Mouse (Mus musculus): ENCODE measurements around the gene Trabd2b. TPM values are rescaled to one million over a fixed set of nuclear protein-coding genes. Genes with fewer than 3 reads are reported as not detected.

Gene Trabd2b
- polyA plus RNA-seq (2012; rRNA removed): 0.78 and 0.80 TPM in 2 replicates

DNA sequence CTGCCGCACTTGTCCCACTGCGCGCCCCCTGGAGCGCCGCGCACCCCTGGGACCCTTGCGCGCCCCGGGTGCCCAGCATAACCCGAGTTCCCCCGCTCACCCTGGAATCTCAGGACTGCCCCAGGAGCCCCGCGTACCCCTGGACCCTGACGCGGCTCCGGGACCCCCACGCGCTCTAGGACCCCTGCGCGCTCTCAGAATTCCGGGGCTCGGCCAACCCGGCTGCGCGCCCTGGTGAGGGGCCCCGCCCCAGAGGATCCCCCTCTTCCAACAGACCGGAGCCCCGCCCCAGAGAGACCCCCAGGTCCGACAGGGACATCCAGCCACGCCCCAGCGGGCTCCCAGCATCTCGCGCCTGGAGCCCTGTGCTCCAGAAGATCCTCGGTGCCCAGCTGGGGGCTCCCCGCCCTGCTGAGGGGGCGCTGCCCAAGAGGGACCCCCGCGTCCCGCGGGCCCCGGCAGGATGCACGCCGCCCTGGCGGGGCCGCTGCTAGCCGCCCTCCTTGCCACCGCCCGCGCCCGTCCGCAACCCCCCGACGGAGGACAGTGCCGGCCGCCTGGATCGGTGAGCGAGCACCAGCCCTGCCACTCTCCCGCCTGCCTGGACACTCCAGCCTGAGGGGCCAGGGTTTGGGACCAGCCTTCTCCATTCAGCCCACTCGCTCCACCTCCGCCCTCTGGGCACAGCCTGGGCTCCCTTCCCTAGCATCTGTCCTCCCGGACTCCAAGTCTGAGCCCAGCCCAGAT is at the start of gene Trabd2b:
Gene Trabd2b (plus strand): TSS at position 370 of the 747 bp plus-strand sequence.
- no peak for DNase-seq (ENCODE audit: low read depth, low spot score)
- whole genome bisulfite sequencing: 4% methylated on average over 58 of the region's 61 CpGs

DNA sequence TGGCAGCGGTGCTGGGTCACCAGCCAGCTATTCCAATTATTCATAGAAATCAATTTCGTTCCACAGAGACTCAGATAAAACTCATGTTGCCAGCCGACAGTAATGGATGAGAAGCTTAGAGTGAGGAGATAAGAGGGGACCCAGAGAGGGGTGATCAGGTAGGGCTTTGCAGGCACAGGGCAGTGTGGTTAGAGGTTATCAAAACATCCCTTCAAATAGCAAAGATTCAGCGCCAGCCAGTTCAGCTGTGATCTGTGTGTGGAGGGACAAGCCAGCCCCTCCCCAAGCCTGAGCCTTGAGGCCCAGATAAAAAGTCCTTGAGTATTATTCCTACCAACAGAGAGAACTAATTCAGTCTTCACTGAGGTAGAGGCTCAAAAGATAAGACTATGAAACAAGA is 49.1 kb upstream of the Trabd2b start:
- 73% methylated on average over 4 of the region's 4 CpGs for WGBS
- no peak for DNase-seq (ENCODE audit: low read depth, low spot score)

DNA sequence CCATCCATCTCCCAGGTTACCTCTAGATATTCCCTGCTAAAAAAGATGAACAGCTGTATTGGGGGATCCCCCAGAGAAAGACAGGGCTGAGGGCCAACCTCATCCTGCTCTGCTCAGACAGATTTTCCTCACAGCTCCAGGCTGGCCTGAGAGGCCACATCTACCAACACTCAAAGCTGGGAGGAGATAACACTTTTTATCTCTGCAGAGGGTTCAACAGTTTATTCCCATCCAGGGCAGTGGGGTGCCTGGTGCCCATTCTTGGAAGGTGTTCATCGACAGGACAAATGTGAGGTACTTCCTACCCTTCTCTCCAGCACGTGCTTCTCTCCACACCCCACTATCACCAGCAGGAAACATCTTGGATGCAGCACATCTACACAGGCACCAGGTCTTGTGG is 47.6 kb upstream of the Trabd2b start:
- 76% methylated on average over 2 of the region's 2 CpGs for WGBS
- DNase-seq (ENCODE audit: low read depth, low spot score): no peak

DNA sequence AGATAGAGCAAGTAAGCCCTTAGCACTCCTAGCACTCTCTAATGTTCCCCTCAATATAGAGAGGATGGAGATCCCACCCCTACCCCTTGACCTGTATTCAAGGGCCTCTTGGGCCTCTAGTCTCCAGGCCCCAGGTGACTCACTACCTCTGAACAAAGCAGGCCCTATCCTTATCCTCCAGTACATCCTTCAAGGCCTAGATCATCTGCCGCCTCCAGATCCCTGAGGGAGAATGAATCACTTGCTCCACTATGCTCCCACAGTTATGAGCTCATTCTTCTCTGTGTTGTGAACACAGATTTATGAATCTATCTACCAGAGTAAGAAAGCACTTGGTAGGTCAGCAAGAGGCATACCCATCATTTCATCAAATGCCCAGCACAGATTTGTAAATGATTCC is 46.7 kb upstream of the Trabd2b start:
- no peak for DNase-seq (ENCODE audit: low read depth, low spot score)
- WGBS: 86% methylated on average over 1 of the region's 1 CpGs

DNA sequence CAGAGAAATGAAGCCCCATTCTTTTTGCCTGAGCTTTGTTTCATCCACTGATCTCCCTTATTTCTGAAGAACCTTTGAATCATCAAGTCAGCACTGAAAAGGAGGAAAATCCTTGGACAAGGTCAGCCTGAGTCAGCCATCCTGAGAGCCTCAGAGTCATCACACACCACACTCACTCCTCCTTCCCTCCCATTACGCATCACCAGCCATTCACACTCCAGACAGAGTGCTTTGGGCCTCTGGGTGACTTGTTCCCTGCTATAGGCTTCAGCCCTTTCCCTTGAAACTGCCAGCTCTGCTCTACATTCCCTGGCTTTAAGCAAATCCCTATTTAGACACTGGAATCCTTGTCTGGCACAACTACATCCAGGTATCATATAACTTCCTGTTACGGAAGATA is 45.2 kb upstream of the Trabd2b start:
- DNase-seq (ENCODE audit: low read depth, low spot score): no peak

DNA sequence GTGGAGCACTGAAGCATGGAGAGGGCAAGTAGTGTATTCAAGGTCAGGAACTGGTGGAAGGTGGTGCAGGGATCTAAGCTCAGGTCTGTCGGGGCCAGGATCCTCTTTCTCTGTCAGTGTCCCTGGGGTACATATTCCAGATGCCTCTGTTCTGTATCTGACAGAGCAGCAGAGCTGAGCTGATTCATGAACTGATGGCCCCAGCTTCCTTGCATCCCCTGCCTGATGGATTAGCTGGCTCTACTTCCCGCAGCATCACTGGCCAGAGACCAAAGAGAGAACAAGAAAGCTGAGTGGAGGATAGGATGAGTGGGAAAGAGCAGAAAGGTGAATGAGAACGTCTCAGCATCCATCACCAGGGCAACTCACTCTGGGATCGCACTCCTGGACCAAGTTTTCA is 41.5 kb upstream of the Trabd2b start:
- DNase-seq (ENCODE audit: low read depth, low spot score): no peak
- WGBS: 79% methylated on average over 4 of the region's 4 CpGs

More for the DNA sequence above, 45.2 kb upstream of the Trabd2b start:
- 87% methylated on average over 2 of the region's 2 CpGs for WGBS

DNA sequence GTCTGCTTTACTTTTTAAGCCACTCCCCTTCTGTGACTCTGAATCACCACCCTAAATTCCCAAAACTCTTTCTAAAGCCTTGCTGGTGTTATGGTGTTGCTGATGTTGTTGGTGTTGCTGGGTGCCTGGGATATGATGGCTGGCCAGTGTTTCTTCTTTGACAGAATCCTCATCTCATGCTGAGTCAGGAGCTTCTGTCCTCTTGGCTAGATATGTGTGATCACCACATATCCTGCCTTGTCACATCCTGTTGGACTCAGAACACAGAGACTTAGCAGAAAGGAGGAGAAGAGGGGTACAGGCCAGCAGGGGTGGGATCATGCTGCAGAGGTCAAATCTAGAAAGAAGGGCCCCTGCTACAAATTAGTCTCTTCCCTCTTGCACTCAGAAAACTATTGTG is 40.9 kb upstream of the Trabd2b start:
- no peak for DNase-seq (ENCODE audit: low read depth, low spot score)

DNA sequence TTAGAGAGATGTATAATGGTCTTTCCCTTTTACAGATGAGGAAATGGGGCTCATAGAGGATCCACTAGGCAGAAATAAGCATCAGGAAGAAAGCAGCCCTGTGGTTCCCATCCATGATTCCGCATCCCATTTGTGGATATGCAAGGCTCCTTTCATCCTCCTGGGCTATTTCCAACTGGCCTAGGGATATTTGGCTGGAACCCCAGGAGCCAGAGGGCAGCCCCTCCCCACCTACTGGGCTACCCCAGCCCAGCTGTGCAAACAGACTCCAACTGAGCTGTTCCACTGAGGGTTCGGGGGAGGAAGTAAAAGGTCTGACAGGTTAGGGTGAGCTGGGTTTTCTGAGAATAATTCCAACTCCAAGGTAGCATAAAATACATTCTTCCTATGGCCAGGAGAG is 39.5 kb upstream of the Trabd2b start:
- 40% methylated on average over 2 of the region's 2 CpGs for WGBS

DNA sequence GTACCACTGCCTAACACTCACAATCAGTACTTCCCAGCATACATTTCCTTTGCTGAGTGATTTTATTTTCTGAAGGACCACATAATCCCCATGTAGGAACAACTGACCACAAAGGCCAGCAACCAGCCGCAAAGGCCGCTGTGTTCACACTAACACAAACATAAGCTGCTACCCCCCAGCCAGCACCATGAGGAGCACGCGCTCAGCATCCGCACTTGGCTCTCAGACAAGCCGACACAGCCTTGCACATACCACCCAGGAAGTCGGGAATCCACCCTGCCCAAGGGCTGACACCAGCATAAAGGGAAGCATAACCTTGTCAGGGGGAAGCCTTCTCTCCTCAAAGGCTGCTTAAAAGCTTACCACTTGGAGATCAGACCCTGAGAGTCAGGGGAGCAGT is 38.7 kb upstream of the Trabd2b start:
- 47% methylated on average over 7 of the region's 7 CpGs for WGBS
- DNase-seq (ENCODE audit: low read depth, low spot score): no peak

More for the DNA sequence above, 39.5 kb upstream of the Trabd2b start:
- no peak for DNase-seq (ENCODE audit: low read depth, low spot score)

DNA sequence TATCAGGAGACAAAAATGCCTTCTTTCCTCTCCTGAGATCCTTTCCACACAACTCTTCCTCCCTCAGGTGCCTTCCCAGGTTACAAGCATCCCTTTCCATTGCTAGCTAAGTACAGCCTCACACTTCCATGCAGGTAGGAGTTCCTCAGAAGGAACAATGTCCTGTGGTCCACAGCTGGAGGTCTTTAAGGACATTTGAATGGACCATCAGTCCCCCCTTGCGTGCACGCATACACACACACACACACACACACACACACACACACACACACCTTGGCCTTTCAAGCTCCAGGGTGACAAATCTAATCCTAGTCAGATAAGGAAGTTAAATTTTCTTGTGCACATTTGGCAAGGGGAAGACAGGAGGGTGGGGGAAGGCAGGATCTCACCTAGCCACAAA is 36.9 kb upstream of the Trabd2b start:
- DNase-seq (ENCODE audit: low read depth, low spot score): no peak
- WGBS: 87% methylated on average over 2 of the region's 2 CpGs

DNA sequence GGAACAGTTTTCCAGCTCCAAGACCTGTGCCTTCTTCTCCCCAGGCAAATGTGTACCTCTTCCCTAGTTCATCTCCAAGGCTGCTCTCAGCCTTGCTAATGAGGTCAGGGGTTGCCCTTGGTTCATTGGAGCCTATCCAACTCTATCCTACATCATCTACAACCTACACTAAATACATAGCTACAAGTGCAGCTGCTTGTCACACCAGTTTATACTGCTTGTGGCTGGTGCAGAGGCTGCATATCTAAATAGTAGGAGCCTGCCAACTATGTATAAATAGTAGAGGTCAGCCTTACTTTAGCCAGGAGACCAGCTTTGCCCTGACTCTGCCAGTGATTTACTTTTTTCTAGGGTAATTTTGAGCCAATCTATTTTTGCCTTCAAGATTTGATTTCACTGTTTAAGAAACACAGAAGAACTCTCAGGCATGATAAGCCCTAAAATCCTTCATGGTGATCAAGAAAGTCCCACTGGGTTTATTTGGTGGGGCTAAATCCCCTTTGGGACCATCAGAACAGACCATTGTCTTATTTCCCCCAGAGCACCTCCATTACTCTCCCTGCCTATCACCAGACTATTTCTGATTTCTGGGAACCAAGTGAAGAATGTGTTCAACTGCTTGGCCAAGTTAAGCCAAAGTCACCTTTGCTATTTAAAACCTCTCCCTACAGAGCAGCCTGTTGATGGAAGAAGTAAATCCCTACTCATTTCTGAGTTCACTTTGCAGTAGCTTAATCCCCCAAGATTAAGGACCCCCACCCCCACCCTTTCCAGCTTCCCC is 35.4 kb upstream of the Trabd2b start:
- no peak for DNase-seq (ENCODE audit: low read depth, low spot score)

DNA sequence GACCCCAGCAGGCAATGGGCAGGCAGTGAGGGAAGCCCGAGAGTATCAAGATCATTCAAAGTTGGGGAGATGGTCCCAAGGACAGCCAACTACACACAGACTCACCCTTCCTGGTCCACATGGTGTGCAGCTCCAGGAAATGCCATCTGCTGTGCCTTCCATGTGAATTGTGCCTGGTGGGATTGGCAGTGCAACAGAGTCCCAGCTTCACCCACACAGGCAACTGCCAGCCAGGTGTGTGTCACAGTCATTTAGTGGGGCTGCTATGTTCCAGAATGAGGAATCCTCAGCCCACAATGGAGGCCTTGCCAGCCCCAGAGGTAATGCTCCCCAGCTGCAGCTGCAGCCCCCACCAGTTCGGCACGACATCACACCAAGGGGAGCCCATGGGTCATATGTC is 33.8 kb upstream of the Trabd2b start:
- WGBS: 84% methylated on average over 3 of the region's 3 CpGs

DNA sequence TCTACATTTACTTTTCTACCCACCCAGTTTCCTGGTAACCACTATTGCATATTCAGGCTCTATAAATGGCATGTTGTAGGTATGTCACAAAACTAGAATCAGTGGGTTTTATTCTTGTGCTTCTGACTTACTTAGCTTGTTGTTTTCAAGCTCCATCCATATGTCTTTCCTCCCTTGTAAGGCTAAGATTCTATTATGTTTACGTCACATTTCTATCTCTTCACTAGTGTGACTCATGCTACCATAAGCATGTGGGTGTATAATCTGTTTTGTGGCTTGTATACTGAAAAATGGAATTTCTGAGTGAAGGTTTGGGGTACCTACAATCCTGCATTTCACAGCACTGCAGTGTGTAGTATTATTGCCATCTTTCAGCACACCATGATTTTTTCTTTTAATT is 32.2 kb upstream of the Trabd2b start:
- WGBS: 91% methylated on average over 1 of the region's 1 CpGs

More for the DNA sequence above, 33.8 kb upstream of the Trabd2b start:
- DNase-seq (ENCODE audit: low read depth, low spot score): no peak

DNA sequence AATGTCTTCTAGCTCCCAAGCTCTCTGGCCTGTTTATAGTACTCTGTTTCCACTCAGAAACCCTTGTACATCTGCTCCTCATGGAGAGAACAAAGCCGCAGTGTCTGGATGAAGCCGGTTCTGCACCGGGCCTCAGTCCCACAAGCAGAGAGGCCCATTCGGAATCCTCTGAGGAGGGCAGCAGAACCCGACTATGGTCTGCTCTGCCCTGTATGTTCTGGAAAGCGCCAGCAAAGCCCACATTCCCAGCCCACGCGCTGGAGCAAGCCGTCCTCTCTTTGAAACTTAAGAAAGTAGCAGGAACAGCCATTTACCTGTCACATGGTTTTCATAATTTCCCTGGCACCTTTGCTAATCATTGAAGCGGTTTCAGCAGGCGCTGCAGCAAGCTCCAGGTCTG is 29.0 kb upstream of the Trabd2b start:
- WGBS: 90% methylated on average over 11 of the region's 11 CpGs
- no peak for DNase-seq (ENCODE audit: low read depth, low spot score)

More for the DNA sequence above, 32.2 kb upstream of the Trabd2b start:
- DNase-seq (ENCODE audit: low read depth, low spot score): no peak

DNA sequence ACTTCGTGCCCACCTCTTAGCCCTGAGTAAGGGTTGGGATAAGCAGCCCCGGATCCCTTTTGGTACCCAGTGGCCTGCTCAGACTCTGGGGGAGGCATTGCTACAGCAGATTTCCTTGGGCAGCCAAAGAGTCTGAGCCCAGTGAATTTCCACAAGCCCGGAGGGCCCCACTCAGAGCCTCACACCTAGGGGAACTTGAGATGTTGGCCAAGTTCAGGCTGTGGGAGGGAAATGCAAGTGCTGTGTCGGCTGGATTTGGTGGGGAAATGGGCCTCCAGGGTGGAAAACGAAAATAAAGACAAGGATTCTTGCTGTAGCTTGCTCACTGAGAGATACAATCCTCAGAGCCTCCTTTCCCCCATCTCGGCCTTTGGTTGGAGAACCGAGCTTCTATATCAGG is 28.0 kb upstream of the Trabd2b start:
- WGBS: 84% methylated on average over 7 of the region's 7 CpGs
- DNase-seq (ENCODE audit: low read depth, low spot score): no peak

DNA sequence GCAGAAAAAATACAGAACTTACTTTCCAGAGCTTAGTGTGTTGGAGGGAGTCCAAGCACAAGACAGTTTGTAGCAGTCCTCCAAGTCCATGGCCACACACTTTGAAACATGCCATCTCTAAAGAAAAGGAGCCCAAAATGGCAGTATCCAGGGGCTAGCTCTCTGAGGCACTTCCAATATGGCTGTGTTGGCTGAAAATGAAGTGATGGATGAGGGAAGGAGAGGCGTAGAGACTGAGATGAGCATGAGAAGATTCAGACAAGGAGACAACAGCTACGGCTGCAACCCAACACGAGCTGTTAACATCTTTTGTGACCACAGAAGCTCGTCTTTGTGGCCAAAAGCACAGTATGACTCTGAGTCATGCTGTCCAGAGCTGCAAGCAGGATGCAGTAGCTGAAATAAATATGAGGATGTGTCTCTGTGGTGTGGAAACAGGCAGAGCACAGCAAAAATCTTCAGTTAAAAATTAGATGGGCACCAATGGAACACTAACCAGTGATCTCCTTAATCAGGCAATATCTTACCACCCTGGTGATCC is 27.0 kb upstream of the Trabd2b start:
- no peak for DNase-seq (ENCODE audit: low read depth, low spot score)
- WGBS: 83% methylated on average over 4 of the region's 4 CpGs

DNA sequence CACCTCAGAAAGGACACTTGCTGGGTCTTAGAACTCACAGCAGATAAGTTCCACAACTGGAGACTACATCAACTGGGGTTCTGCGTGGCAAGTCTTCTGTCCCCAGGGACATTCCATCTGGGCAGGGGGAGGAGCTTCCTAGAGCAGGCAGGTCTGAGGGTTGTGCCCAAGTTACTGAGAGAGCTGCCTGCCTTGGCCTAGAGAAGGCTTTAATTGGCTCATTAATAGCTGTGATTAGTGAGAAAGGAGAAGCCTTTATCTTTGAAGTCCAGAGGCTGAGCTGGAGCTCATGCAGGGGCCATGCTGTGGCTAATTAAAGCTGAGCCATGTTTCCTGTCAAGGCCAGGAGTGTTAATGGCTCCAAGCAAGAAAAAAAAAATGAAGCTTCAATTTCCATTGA is 23.9 kb upstream of the Trabd2b start:
- DNase-seq (ENCODE audit: low read depth, low spot score): no peak
- 62% methylated on average over 1 of the region's 1 CpGs for WGBS

DNA sequence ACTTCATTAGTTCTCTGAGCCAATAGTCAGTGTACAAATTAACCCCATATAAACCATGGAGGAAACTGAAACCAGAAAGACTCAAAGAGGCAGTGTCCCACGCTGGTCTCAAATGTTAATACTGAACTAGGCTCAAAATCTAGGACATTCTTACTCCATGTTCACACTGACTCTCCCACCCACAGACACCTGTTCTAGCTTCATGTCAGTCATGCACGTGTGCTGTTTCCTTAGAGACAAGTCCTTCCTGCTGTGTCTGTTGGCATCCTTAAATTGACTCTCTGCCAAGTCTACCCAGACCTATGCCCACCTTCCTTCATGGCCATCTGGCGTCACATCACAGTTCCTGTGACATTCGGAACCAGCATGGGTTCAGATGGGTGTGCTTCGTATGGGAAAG is 21.3 kb upstream of the Trabd2b start:
- DNase-seq (ENCODE audit: low read depth, low spot score): no peak
- 82% methylated on average over 5 of the region's 5 CpGs for WGBS

DNA sequence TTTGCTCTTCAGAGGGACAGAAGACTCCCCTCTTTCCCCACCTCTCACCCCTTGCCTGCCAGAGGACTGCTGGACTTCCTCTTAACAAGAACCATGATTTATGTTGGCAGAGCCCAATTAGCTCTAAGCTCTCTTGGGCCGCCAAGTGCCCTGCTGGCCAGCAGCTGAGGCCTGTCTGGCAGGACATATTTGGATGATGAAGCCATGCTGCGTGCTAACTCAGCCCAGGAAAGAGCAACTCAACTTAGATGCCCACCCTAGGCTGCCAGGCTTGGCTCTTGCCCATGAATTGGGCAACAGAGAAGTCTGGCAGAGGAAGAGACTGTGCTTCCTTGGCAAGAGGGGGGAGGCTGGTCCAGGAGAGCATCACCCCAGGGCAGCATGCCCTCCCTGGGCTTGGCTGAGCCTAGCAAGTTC is 20.1 kb upstream of the Trabd2b start:
- 65% methylated on average over 2 of the region's 2 CpGs for WGBS
- DNase-seq (ENCODE audit: low read depth, low spot score): no peak

DNA sequence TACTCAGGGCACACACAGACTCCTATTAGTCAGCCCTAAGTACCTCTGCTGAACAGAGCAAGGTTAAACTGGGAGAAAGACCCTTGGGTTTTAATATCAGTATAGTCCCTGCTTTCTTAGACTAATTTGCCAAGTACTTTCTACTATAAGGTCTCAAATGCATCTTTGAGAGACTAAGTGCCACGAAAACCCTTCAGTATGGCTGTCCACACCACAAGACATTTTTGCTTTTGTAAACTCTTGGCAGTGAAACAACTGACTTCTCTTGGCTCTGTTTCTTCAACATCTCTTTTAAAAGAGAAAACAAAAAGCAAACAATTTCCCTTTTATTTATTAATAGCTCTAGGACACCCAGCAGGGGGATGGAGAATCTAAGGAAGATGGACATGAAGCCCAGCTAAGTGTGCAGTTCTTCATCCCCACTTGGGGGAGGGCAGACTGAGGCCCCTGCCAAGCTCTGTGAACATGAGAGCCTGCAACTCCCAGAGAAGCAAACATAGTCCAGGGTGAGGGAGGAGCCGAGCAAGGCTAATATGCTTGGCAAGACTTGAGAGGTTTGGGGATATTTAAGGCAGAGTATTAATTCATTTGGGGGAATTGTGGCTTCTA is 18.9 kb upstream of the Trabd2b start:
- WGBS: 53% methylated on average over 2 of the region's 2 CpGs

DNA sequence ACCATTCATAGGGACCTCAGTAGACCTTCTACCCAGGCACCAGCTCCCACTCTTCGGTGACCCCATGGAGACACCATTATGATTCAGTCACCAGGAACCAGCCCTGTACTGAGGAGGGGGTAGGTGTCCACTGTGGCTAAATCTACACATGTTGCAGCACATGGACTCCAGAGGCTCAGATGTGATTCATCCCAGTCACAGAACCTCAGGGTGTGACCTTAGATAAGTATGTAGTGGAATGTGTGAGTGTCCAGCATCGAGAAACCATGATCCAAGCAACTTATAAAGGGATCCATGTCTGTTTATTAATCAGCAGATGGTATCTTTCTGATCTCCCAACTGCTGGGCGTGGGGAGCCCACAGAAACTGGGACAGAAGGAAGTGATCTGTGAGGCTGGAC is 18.2 kb upstream of the Trabd2b start:
- WGBS: 68% methylated on average over 3 of the region's 3 CpGs

More for the DNA sequence above, 18.9 kb upstream of the Trabd2b start:
- no peak for DNase-seq (ENCODE audit: low read depth, low spot score)

More for the DNA sequence above, 18.2 kb upstream of the Trabd2b start:
- DNase-seq (ENCODE audit: low read depth, low spot score): no peak
